Mouse (Mus musculus): ENCODE results near the gene Olfr767.
"Not testable (repeated sequence)": the region's sequence is repeated elsewhere in the genome, so short reads cannot be mapped to it uniquely, and the experiment has no call there.

The Olfr767 gene

DNA sequence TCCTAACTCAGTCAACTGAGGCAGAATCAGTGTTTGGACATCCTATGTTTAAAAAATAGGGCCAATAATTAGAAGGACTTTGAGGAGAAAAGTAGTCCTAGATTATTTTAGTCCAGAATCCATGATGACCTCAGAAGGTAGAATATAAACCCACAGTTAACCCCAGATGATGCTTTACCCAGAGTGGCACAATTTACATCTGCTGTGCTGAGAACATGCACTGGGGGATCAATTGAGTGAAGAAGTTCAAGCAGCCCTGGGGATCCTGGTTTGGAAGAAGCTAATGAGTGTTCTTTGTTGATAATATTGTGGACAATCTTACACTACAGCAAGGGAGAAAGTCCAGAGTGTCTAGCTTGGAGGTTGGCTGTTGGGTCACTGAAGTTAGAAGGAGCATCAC is at the start of gene Olfr767:
TSS of gene Olfr767 (minus strand) at position 101 of the 400 bp plus-strand sequence.
- DNase-seq (ENCODE audit: low spot score in 2 of 2), result not testable (repeated sequence)

DNA sequence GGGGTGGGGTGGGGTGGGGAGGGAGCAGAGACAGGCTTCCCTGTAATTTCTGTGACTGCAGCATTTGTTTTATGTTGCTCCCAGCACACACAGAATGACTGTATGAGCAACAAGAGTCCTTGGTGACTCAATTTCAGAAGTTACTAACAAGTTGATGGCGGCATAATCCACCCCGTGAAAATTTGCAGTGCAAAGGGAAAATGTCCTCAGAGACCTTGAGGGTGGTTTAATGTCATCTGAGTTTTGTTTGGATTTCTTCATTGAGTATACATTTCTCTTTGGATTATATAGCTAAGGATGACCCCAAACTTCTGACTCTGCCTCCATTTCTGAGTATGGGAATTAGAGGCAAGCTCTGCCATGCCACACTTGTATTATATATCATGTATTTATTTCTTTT is 35.1 kb upstream of the Olfr767 start, which contains the start of gene Olfr769:
TSS of gene Olfr769 (minus strand) at position 101 of the 400 bp plus-strand sequence.
- no peak for DNase-seq (ENCODE audit: low spot score in 2 of 2)

DNA sequence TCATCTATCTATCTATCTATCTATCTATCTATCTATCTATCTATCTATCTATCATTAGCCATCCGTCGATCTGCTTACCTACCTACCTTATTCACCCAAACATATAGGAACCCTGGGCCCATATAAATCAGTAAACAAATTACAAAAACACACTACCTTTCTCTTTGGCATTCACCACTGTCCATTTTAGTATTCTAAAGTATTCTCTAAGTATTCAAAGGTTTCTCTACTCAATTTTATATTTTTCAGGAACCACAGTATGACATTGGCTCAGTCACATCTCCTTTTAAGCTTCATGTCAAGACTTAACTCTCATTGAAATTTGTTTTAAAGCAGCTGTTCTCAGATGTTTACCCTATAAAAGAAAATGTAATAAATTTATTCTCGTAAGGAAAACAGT is 32.4 kb upstream of the Olfr767 start:
- no peak for DNase-seq (ENCODE audit: low spot score in 2 of 2)

DNA sequence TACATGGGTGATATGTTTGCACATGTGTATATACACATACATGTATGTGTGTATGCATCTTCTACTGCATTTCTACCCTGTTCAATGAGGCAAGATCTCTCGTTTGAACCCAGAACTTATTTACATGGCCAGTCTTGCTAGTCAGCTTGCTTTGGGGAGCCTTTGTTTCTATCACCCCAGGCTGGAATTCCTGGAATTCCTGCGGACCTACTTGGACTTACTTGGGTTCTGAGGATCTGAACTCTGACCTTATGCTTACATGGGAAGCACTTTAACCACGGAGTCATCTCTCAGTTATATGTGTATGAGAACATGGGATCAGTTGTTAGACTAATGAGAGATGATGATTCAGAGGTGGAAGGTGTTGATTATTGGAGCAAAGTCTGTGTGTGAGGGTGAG is 18.5 kb upstream of the Olfr767 start:
- no peak for DNase-seq (ENCODE audit: low spot score in 2 of 2)

DNA sequence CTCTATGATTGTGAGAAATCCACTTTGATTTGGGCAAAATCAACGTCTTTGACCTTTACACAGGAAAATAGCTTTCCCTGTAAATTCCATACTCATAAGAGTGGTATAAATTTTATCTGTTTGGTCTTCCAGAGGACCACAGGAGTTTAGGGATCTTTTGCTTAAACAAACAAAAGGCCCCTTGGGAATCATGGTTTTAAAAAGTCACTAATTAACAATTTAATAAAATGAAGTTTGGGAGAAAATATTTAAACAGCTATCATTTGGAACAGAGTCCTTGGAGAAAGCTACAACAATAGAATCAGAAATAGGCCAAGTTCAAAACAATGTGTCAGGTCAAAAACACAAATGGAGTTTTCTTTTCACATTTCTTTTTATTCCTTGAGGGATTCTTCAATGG is 16.6 kb upstream of the Olfr767 start, which contains the start of gene Olfr768:
TSS of gene Olfr768 (minus strand) at position 101 of the 400 bp plus-strand sequence.
- DNase-seq (ENCODE audit: low spot score in 2 of 2), result no peak

DNA sequence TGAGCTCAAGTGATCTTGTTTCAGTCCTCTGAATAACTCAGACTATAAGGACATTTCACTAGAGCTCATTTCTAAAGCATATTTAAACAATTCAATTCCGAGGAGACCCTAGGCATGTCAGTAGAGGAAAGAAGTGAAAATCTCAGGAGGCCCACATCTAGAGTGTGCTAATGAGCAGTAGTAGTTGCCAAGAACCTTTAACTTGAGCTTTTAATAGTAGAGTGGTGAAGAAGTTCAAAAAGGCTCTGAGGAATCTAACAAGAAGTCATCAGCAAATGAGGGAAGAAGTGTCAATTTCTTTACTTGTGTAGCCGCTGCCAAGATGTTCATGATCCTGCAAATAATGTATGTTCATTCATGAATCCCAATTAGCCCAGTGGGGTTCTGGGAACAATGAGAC is 13.8 kb downstream of the Olfr767 start, which contains the start of gene Olfr766-ps1:
TSS of gene Olfr766-ps1 (minus strand) at position 101 of the 400 bp plus-strand sequence.
- no peak for DNase-seq (ENCODE audit: low spot score in 2 of 2)

DNA sequence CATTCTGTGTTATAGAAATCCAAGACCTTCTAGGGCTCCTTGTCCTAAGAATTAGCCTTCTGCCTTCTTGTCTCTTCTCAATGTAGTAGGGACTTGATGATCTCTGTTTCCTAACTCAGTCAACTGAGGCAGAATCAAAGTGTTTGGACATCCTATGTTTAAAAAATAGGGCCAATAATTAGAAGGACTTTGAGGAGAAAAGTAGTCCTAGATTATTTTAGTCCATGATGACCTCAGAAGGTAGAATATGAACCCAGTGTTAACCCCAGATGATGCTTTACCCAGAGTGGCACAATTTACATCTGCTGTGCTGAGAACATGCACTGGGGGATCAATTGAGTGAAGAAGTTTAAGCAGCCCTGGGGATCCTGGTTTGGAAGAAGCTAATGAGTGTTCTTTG is 32.8 kb downstream of the Olfr767 start, which contains the start of gene Olfr765:
TSS of gene Olfr765 (minus strand) at position 101 of the 400 bp plus-strand sequence.
- DNase-seq (ENCODE audit: low spot score in 2 of 2), result not testable (repeated sequence)

DNA sequence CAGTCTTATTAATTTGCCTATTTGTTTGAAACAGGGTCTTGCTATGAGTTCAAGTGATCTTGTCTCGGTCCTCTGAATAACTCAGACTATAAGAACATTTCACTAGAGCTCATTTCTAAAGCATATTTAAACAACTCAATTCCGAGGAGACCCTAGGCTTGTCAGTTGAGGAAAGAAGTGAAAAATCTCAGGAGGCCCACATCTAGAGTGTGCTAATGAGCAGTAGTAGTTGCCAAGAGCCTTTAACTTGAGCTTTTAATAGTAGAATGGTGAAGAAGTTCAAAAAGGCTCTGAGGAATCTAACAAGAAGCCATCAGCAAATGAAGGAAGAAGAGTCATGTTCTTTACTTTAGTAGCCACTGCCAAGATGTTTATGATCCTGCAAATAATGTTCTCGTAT is 42.9 kb downstream of the Olfr767 start, which contains the start of gene Olfr764-ps1:
TSS of gene Olfr764-ps1 (minus strand) at position 101 of the 400 bp plus-strand sequence.
- DNase-seq (ENCODE audit: low spot score in 2 of 2), result no peak

DNA sequence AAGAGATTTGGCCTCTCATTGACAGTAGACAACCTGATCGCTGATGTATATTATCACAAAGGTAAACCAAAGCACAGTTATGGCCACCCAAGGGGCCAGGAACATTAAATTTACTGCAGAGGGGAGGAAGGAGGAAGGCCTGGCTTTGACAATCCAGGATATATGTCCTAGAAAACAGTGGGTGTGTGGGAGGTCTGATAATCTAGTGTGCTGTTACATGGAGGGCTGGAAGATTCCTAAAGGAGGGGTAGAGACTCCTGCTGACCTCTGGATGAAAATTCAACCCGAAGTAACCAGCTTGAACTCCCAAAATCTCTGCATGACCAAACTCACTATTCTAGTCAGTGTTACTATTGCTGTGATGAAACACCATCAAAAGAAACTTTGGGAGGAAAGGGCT is 54.4 kb downstream of the Olfr767 start:
- DNase-seq (ENCODE audit: low spot score in 2 of 2), result no peak

DNA sequence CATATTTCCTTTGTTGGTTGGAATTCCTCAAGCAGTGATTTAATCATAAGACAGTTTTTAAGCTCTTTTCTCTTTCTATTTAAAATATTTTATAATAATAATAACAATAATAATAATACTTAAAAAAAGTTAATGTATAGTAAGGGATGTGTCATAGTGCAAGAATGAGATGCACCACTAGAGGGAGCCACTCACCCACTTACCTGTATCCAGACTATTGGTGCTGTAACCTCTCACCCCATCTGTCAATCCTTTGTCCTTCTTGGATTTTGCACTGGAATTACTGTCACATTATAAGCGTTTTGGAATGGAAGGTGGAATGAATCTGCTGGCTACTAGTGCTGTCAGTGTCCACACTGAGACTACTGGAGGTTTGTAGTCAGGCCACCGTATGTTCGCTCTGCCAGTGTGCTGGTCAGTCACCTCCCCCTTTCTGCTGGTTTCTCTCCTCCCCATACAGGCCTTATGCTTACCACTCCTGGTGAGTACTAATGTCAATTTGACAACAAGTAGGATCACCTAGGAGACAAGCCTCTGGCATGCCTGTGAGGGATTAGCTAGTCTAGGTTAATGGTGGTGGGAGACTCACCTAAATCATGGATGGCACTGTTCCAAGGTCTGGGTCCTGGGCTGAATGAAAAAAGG is 56.6 kb downstream of the Olfr767 start:
- peak; percentile 37 to 51 for DNase-seq (ENCODE audit: low spot score in 2 of 2)

Data from right cerebral cortex, postnatal 10 days (tissue).